Mouse (Mus musculus): ENCODE data around the gene Vmn1r167.
"Not testable (repeated sequence)": the region's sequence is repeated elsewhere in the genome, so short reads cannot be mapped to it uniquely, and the experiment has no call there.

Gene Vmn1r167

GRCm38 (mm10) chr7:23507106-23507505 lies at the start of gene Vmn1r167:
TSS of gene Vmn1r167 (minus strand) at chr7:23507206.
- DNase-seq = not testable (repeated sequence)

- DNase-seq = not testable (repeated sequence)
Observed at GRCm38 (mm10) chr7:23539432-23539831, 32.4 kb upstream of the Vmn1r167 start, which contains the start of gene Vmn1r168. TSS of gene Vmn1r168 (plus strand) at chr7:23539732.

DNA sequence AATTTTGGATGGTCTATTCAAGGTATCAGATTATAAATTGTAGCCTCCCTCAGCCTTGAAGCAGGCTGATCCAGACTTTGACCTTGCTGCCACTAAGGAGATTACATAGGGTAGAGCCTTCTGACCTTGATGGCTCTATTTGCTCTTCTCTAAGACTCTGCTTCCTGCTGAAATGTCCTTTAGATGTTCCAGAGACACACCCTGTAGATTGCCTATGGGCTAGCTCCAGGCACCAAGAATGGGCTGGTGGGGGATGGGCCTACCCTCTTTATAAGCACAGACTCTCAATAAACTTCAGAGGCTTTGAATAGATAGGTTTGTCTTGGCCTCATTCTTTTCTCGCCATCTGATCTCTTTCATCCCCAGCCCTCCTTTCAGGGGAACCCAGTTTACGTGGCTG lies 34.1 kb downstream of the Vmn1r167 start:
- not testable (repeated sequence) for DNase-seq

DNA sequence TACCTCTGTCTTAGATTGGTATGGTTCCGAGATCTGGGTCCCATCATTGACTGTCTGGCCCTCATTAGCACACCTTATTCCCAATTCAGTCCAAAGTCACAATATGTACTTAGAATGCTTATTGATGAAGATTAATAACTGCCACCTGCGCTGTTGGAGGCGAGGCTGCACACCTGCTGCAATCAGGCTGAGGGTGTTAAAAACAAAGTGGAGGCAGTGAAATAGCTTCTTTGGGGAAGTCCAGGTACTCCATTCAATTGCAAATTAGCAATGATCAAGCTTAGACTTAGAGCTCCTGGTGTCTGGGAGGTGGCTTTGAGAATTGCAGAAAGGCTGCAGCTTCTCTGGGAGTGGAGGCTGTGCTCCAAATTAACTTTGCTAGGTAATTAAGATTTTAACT lies 36.2 kb downstream of the Vmn1r167 start:
- DNase-seq = not testable (repeated sequence)

DNA sequence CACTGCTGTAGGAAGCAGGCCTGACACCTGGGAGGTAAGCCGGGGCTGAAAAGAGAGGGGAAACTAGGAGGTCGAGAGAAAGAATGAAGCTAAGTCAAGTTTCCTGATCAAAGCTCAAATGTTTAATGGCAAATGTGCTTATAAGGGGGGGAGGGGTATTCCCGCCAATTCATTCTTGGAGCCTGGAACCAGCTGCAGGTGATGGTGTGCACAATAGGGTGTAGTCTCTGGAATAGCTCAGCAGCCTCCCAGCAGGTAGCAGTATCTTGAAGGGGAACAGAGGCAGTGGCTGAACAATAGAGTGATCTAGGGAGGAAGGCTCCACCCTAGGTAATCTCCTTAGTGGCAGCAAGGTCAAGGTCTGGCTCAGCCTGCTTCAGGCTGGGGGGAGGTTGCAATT lies 36.8 kb downstream of the Vmn1r167 start:
- not testable (repeated sequence) for DNase-seq
